Mouse (Mus musculus): ENCODE results near the gene Pole2.

Pole2 gene

GRCm38 (mm10) chr12:69227776-69228466 lies at the start of gene Pole2:
Gene Pole2 (minus strand): TSS chr12:69228195.
- in situ Hi-C loops (cut with MboI; ENCODE audit: low pct_unique_long_range_greater_than_20kb in 1 of 2, low sequenced_read_pairs in 2 of 2, unreplicated experiment in 1 of 2): no loop called here

- in situ Hi-C loops (cut with MboI; ENCODE audit: low pct_unique_long_range_greater_than_20kb in 1 of 2, low sequenced_read_pairs in 2 of 2, unreplicated experiment in 1 of 2): no loop called here
These were observed 41.0 kb upstream of the Pole2 start for GRCm38 (mm10) chr12:69268956-69269355.

- in situ Hi-C loops (cut with MboI; ENCODE audit: low pct_unique_long_range_greater_than_20kb in 1 of 2, low sequenced_read_pairs in 2 of 2, unreplicated experiment in 1 of 2): no loop called here
These were observed 40.1 kb upstream of the Pole2 start for GRCm38 (mm10) chr12:69267956-69268632.

GRCm38 (mm10) chr12:69265031-69265430 lies 37.0 kb upstream of the Pole2 start:
- in situ Hi-C loops (cut with MboI; ENCODE audit: low pct_unique_long_range_greater_than_20kb in 1 of 2, low sequenced_read_pairs in 2 of 2, unreplicated experiment in 1 of 2): no loop called here

GRCm38 (mm10) chr12:69262251-69262650 lies 34.3 kb upstream of the Pole2 start:
- in situ Hi-C loops (cut with MboI; ENCODE audit: low pct_unique_long_range_greater_than_20kb in 1 of 2, low sequenced_read_pairs in 2 of 2, unreplicated experiment in 1 of 2): no loop called here

- in situ Hi-C loops (cut with MboI; ENCODE audit: low pct_unique_long_range_greater_than_20kb in 1 of 2, low sequenced_read_pairs in 2 of 2, unreplicated experiment in 1 of 2): no loop called here
These were observed 29.8 kb upstream of the Pole2 start for GRCm38 (mm10) chr12:69257836-69258235.

- in situ Hi-C loops (cut with MboI; ENCODE audit: low pct_unique_long_range_greater_than_20kb in 1 of 2, low sequenced_read_pairs in 2 of 2, unreplicated experiment in 1 of 2): no loop called here
These were observed 25.8 kb upstream of the Pole2 start for GRCm38 (mm10) chr12:69253806-69254205.

- in situ Hi-C loops (cut with MboI; ENCODE audit: low pct_unique_long_range_greater_than_20kb in 1 of 2, low sequenced_read_pairs in 2 of 2, unreplicated experiment in 1 of 2): no loop called here
These were observed 22.8 kb upstream of the Pole2 start for GRCm38 (mm10) chr12:69250756-69251155.

- in situ Hi-C loops (cut with MboI; ENCODE audit: low pct_unique_long_range_greater_than_20kb in 1 of 2, low sequenced_read_pairs in 2 of 2, unreplicated experiment in 1 of 2): no loop called here
These were observed 21.8 kb upstream of the Pole2 start for GRCm38 (mm10) chr12:69249766-69250165.

- in situ Hi-C loops (cut with MboI; ENCODE audit: low pct_unique_long_range_greater_than_20kb in 1 of 2, low sequenced_read_pairs in 2 of 2, unreplicated experiment in 1 of 2): no loop called here
These were observed 13.9 kb upstream of the Pole2 start for GRCm38 (mm10) chr12:69241771-69242431.

- in situ Hi-C loops (cut with MboI; ENCODE audit: low pct_unique_long_range_greater_than_20kb in 1 of 2, low sequenced_read_pairs in 2 of 2, unreplicated experiment in 1 of 2): no loop called here
These were observed 13.4 kb upstream of the Pole2 start for GRCm38 (mm10) chr12:69241405-69241770.

- in situ Hi-C loops (cut with MboI; ENCODE audit: low pct_unique_long_range_greater_than_20kb in 1 of 2, low sequenced_read_pairs in 2 of 2, unreplicated experiment in 1 of 2): no loop called here
These were observed 12.9 kb upstream of the Pole2 start, which contains the start of gene Klhdc1 for GRCm38 (mm10) chr12:69240876-69241275. Gene Klhdc1 (plus strand): TSS chr12:69241176.

GRCm38 (mm10) chr12:69238284-69238683 lies 10.3 kb upstream of the Pole2 start:
- in situ Hi-C loops (cut with MboI; ENCODE audit: low pct_unique_long_range_greater_than_20kb in 1 of 2, low sequenced_read_pairs in 2 of 2, unreplicated experiment in 1 of 2): no loop called here

- in situ Hi-C loops (cut with MboI; ENCODE audit: low pct_unique_long_range_greater_than_20kb in 1 of 2, low sequenced_read_pairs in 2 of 2, unreplicated experiment in 1 of 2): no loop called here
These were observed 7.8 kb upstream of the Pole2 start for GRCm38 (mm10) chr12:69235782-69236181.

GRCm38 (mm10) chr12:69229251-69229650 lies 1.3 kb upstream of the Pole2 start:
- in situ Hi-C loops (cut with MboI; ENCODE audit: low pct_unique_long_range_greater_than_20kb in 1 of 2, low sequenced_read_pairs in 2 of 2, unreplicated experiment in 1 of 2): no loop called here

- in situ Hi-C loops (cut with MboI; ENCODE audit: low pct_unique_long_range_greater_than_20kb in 1 of 2, low sequenced_read_pairs in 2 of 2, unreplicated experiment in 1 of 2): no loop called here
These were observed 7.2 kb downstream of the Pole2 start for GRCm38 (mm10) chr12:69220613-69221277.

GRCm38 (mm10) chr12:69216587-69216986 lies 11.4 kb downstream of the Pole2 start:
- in situ Hi-C loops (cut with MboI; ENCODE audit: low pct_unique_long_range_greater_than_20kb in 1 of 2, low sequenced_read_pairs in 2 of 2, unreplicated experiment in 1 of 2): loop anchor here in 1 of 2 experiments (10.0 kb wide), 2 partner anchors 98 to 138 kb away; partner anchors contain the start of gene Nemf

GRCm38 (mm10) chr12:69215000-69215785 lies 12.8 kb downstream of the Pole2 start:
- in situ Hi-C loops (cut with MboI; ENCODE audit: low pct_unique_long_range_greater_than_20kb in 1 of 2, low sequenced_read_pairs in 2 of 2, unreplicated experiment in 1 of 2): loop anchor here in 1 of 2 experiments (10.0 kb wide), 2 partner anchors 100 to 140 kb away; partner anchors contain the start of gene Nemf

Data from mouse embryonic stem cell (cell line).